Mouse (Mus musculus): ENCODE measurements around the gene Tmed4. TPM values are rescaled to one million over a fixed set of nuclear protein-coding genes. Genes with fewer than 3 reads are reported as not detected.
"Not testable (repeated sequence)": the region's sequence is repeated elsewhere in the genome, so short reads cannot be mapped to it uniquely, and the experiment has no call there.

The Tmed4 gene
- polyA plus RNA-seq, 1 experiment from 2014 or later: 168 TPM

GRCm38 (mm10) chr11:6266621-6267020 is 8.0 kb downstream of the Tmed4 start:
- Histone ChIP-seq H3K27me3 (no peaks in the 10 kb centered on the region), H3K9me3 (no peaks in the 10 kb centered on the region), H3K9ac (replicated peaks) (peak overlapping the region; percentile 93), H3K4me3 (peak overlapping the region; percentile 94), H3K27ac (replicated peaks) (no peak overlapping the region), H3K4me2 (replicated peaks) (peak overlapping the region; percentile 91), H3K4me1 (peaks cover 20% of the 10 kb centered on the region), H3K36me3 (peaks cover 65% of the 10 kb centered on the region)
- 66% methylated on average over 9 of the region's 9 CpGs for WGBS
- ATAC-seq (replicated peaks): no peak

GRCm38 (mm10) chr11:6261434-6262082 is 13.1 kb downstream of the Tmed4 start:
- H3K27me3 ChIP-seq: no peaks in the 10 kb centered on the region
- no peak overlapping the region for H3K27ac ChIP-seq (replicated peaks)
- ATAC-seq (replicated peaks): peak; percentile 66
- H3K4me3 ChIP-seq: no peak overlapping the region
- peaks cover 90% of the 10 kb centered on the region for H3K36me3 ChIP-seq
- H3K9ac ChIP-seq (replicated peaks): no peak overlapping the region
- H3K4me2 ChIP-seq (replicated peaks): no peak overlapping the region
- H3K9me3 ChIP-seq: no peaks in the 10 kb centered on the region
- WGBS: 73% methylated on average over 10 of the region's 10 CpGs
- H3K4me1 ChIP-seq: peaks cover 5% of the 10 kb centered on the region

DNA sequence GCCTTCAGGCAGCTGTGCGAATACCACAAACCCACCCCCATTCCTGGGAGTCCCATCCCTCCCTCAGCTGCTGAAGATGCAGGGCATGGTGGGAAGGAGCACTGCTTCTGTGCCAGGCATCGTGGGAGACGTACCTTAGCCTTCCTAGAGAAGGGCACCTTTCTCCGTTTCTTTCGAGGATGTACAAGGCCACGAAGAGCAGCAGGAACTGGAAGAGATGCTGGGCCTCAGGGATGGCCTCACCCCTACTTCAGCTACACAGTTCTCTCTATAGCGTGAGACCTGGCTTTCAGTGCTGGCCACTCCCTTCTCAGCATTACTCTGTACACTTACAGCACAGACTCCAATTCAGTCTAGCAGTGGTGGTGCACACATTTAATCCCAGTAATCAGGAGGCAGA is 15.3 kb downstream of the Tmed4 start:
- no peaks in the 10 kb centered on the region for H3K4me1 ChIP-seq
- no peak for ATAC-seq (replicated peaks)
- no peaks in the 10 kb centered on the region for H3K27me3 ChIP-seq
- H3K27ac ChIP-seq (replicated peaks): no peak overlapping the region
- H3K4me3 ChIP-seq: no peak overlapping the region
- H3K9ac ChIP-seq (replicated peaks): no peak overlapping the region
- peaks cover 72% of the 10 kb centered on the region for H3K36me3 ChIP-seq
- no peak overlapping the region for H3K4me2 ChIP-seq (replicated peaks)
- no peaks in the 10 kb centered on the region for H3K9me3 ChIP-seq
- 93% methylated on average over 7 of the region's 7 CpGs for WGBS

- Histone ChIP-seq H3K27me3 (no peaks in the 10 kb centered on the region), H3K4me2 (replicated peaks) (no peak overlapping the region), H3K36me3 (peaks cover 44% of the 10 kb centered on the region), H3K4me1 (no peaks in the 10 kb centered on the region), H3K27ac (replicated peaks) (no peak overlapping the region), H3K4me3 (no peak overlapping the region), H3K9ac (replicated peaks) (no peak overlapping the region), H3K9me3 (no peaks in the 10 kb centered on the region)
- 71% methylated on average over 6 of the region's 6 CpGs for WGBS
- ATAC-seq (replicated peaks): peak; percentile 58; the same call in 1 of the 2 replicates
Measured at GRCm38 (mm10) chr11:6256490-6257072, 18.1 kb downstream of the Tmed4 start.

GRCm38 (mm10) chr11:6254602-6255001 is 20.1 kb downstream of the Tmed4 start:
- H3K9me3 ChIP-seq; ATAC-seq (replicated peaks); H3K27ac ChIP-seq (replicated peaks); H3K4me2 ChIP-seq (replicated peaks); H3K4me1 ChIP-seq; H3K9ac ChIP-seq (replicated peaks); H3K27me3 ChIP-seq; H3K4me3 ChIP-seq: not testable (repeated sequence)
- 98% methylated on average over 2 of the region's 2 CpGs for WGBS
- H3K36me3 ChIP-seq: peaks cover 24% of the 10 kb centered on the region

- H3K27me3 ChIP-seq: no peaks in the 10 kb centered on the region
- H3K4me2 ChIP-seq (replicated peaks): no peak overlapping the region
- 0 out of 2 replicates have a peak, but pooled peaks cover 7% of the 10 kb centered on the region for H3K36me3 ChIP-seq
- H3K9ac ChIP-seq (replicated peaks): no peak overlapping the region
- no peak for ATAC-seq (replicated peaks)
- no peak overlapping the region for H3K27ac ChIP-seq (replicated peaks)
- H3K4me3 ChIP-seq: no peak overlapping the region
- H3K4me1 ChIP-seq: no peaks in the 10 kb centered on the region
- no peaks in the 10 kb centered on the region for H3K9me3 ChIP-seq
- WGBS: 91% methylated on average over 4 of the region's 4 CpGs
Measured at GRCm38 (mm10) chr11:6252824-6253223, 21.8 kb downstream of the Tmed4 start.

DNA sequence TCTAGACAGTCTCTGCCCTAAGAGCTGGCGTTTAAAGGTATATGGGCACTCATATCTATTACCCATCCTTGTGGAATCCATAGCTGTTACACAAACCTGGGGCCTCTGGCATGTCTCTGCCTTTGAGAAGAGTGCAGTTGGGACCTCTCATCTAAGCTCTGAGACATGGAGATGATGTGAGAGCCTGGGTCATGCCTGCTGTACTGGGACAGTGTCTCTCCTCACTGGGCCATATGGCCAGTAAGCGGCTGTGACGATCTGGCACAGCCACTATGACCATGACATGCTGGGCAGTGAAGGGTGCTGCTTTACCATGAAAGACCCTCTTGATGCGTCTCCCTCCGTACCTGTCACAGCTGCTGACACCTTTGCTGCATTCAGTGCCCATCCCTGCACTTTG is 22.4 kb downstream of the Tmed4 start:
- no peaks in the 10 kb centered on the region for H3K9me3 ChIP-seq
- 0 out of 2 replicates have a peak, but pooled peaks cover under 1% of the 10 kb centered on the region for H3K36me3 ChIP-seq
- no peak overlapping the region for H3K4me3 ChIP-seq
- H3K27ac ChIP-seq (replicated peaks): no peak overlapping the region
- H3K9ac ChIP-seq (replicated peaks): no peak overlapping the region
- no peak overlapping the region for H3K4me2 ChIP-seq (replicated peaks)
- H3K4me1 ChIP-seq: no peaks in the 10 kb centered on the region
- no peaks in the 10 kb centered on the region for H3K27me3 ChIP-seq
- ATAC-seq (replicated peaks): no peak
- 94% methylated on average over 5 of the region's 5 CpGs for WGBS

DNA sequence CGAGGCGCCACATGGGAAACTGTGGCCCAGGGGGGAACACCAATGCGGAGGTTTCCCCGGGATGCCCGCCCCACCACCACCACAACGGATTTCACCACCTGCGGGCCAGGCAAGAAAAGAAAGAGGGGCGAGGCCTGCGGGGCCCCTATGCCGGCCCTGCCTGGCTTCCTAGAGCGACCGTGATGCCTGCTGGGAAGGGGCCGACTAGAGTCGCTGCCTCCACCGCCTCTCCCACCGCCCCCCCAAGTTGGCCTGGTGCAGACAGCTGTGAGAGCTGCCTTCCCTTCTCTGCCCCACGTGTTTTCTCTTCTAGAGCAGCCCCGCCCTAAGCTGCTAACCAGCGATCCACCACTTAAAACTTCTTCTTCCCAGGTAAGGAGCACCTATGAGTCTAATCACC is 30.0 kb downstream of the Tmed4 start:
- Histone ChIP-seq H3K4me2 (replicated peaks) (no peak overlapping the region), H3K4me3 (no peak overlapping the region), H3K9me3 (no peaks in the 10 kb centered on the region), H3K9ac (replicated peaks) (no peak overlapping the region), H3K27ac (replicated peaks) (no peak overlapping the region), H3K36me3 (no peaks in the 10 kb centered on the region), H3K4me1 (no peaks in the 10 kb centered on the region), H3K27me3 (no peaks in the 10 kb centered on the region)
- WGBS: 56% methylated on average over 19 of the region's 19 CpGs
- no peak for ATAC-seq (replicated peaks)

GRCm38 (mm10) chr11:6233025-6233424 is 41.6 kb downstream of the Tmed4 start:
- H3K27me3 ChIP-seq: no peaks in the 10 kb centered on the region
- no peaks in the 10 kb centered on the region for H3K9me3 ChIP-seq
- no peaks in the 10 kb centered on the region for H3K4me1 ChIP-seq
- H3K4me3 ChIP-seq: no peak overlapping the region
- no peaks in the 10 kb centered on the region for H3K36me3 ChIP-seq
- 84% methylated on average over 4 of the region's 4 CpGs for WGBS
- no peak overlapping the region for H3K4me2 ChIP-seq (replicated peaks)
- no peak overlapping the region for H3K27ac ChIP-seq (replicated peaks)
- H3K9ac ChIP-seq (replicated peaks): no peak overlapping the region
- no peak for ATAC-seq (replicated peaks)

DNA sequence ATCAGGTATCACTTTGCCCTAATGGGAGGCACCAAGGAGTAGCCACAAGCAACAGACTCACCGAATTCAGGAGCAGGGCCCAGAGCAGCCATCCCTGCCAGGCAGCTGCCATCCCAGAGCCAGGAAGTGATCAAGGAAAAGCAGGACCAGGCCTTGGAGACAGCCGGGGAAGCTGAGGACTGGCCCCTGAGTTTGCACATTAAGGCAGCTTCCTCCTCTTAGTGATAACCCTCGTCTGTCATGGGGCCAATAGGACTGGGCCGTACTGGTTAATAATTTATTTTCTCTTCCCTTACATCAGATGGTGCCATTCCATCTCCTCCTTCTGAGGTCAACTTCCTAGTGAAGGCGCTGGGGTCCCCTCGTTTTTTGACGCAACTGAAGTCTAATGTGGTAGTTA is 44.7 kb downstream of the Tmed4 start, which contains the start of gene Npc1l1:
Gene Npc1l1, minus strand, starts transcription at position 132 of the 400 bp plus-strand sequence.
- Histone ChIP-seq H3K4me2 (replicated peaks) (no peak within 1 kb of the TSS), H3K4me3 (no peak within 1 kb of the TSS), H3K36me3 (no peaks in the 10 kb centered on the region), H3K27me3 (no peaks in the 10 kb centered on the region), H3K9me3 (no peaks in the 10 kb centered on the region), H3K27ac (replicated peaks) (no peak within 1 kb of the TSS), H3K4me1 (no peaks in the 10 kb centered on the region), H3K9ac (replicated peaks) (no peak within 1 kb of the TSS)
- ATAC-seq (replicated peaks): no peak
- 89% methylated on average over 7 of the region's 7 CpGs for WGBS

GRCm38 (mm10) chr11:6224541-6225229 is 50.0 kb downstream of the Tmed4 start:
- no peak overlapping the region for H3K9ac ChIP-seq (replicated peaks)
- H3K4me2 ChIP-seq (replicated peaks): no peak overlapping the region
- H3K27ac ChIP-seq (replicated peaks): no peak overlapping the region
- no peaks in the 10 kb centered on the region for H3K27me3 ChIP-seq
- H3K4me1 ChIP-seq: no peaks in the 10 kb centered on the region
- ATAC-seq (replicated peaks): no peak
- H3K9me3 ChIP-seq: no peaks in the 10 kb centered on the region
- 84% methylated on average over 14 of the region's 14 CpGs for WGBS
- no peaks in the 10 kb centered on the region for H3K36me3 ChIP-seq
- H3K4me3 ChIP-seq: no peak overlapping the region

DNA sequence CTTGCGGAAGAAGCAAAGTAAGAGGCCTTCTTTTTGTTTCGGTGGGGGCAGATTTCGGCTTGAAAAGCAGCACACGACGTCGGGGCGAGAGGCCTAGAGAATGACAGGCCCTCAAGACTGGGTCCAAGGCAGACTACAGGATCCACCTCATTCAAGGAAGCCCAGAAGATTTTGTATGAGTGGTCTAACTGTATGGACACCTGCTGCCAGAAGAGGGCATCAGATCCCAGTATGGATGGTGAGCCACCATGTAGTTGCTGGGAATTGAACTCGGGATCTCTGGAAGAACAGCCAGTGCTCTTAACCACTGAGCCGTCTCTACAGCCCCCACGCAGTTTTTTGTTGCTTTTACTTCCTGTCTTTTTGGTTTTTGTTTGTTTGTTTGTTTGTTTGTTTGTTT is 52.5 kb downstream of the Tmed4 start:
- ATAC-seq (replicated peaks): no peak
- Histone ChIP-seq H3K4me2 (replicated peaks) (no peak overlapping the region), H3K4me3 (no peak overlapping the region), H3K9ac (replicated peaks) (no peak overlapping the region), H3K4me1 (no peaks in the 10 kb centered on the region), H3K9me3 (no peaks in the 10 kb centered on the region), H3K27me3 (no peaks in the 10 kb centered on the region), H3K36me3 (no peaks in the 10 kb centered on the region), H3K27ac (replicated peaks) (no peak overlapping the region)
- WGBS: 91% methylated on average over 10 of the region's 10 CpGs

Data from forebrain, embryonic 15.5 days (tissue).